9 mouse cellular contexts compared by ENCODE assay signal in the genomic region with DNA sequence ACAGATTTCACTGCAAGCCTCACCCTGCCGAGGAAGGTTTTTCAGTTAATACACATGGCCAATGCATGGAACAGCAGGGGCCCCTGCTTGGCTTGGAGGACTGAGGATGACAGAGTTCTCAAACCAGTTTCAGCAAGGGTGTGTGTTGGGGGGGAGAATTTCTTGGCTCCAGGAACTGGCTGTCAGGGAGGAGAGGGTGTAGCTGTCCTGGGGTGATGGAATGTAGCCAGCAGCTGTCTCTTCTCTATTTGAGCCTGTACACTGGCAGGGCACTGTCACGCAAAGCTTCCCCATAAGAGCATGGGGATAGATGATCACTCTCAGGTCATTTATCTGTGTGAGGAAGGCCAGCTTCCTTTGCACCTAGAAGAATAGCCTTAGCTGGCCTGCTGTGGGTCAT. TPM values are rescaled to one million over a fixed set of nuclear protein-coding genes. Genes with fewer than 3 reads are reported as not detected.
DNase-seq lines count a peak whose midpoint lies in the region; ATAC-seq lines count a peak whose summit lies in the region.
"Had no signal": no experiment of that assay in that cellular context is flagged by ENCODE, and none has a peak within 500 bp of the region (broad histone marks: within the 10 kb centered on the region; RNA-seq: fewer than 3 reads in every experiment).

No protein-coding gene starts in this region.

- H3K27me3 ChIP-seq in hindbrain, embryonic 10.5 days (ENCODE audit: insufficient read depth, poor library complexity, severe bottlenecking): no peaks in the 10 kb centered on the region
- H3K27me3 ChIP-seq in hindbrain, embryonic 11.5 days (ENCODE audit: control insufficient read depth, insufficient read depth, low read length): no peaks in the 10 kb centered on the region
- H3K27me3 ChIP-seq in embryonic facial prominence, embryonic 15.5 days: no peaks in the 10 kb centered on the region
- no peaks in the 10 kb centered on the region for H3K27me3 ChIP-seq in midbrain, embryonic 14.5 days (ENCODE audit: control insufficient read depth, insufficient read depth, low read length)

- H3K4me3 ChIP-seq in hindbrain, embryonic 10.5 days: no peak overlapping the region
- no peak overlapping the region for H3K4me3 ChIP-seq in hindbrain, embryonic 11.5 days (ENCODE audit: low read depth, low read length)
- no peak overlapping the region for H3K4me3 ChIP-seq in embryonic facial prominence, embryonic 15.5 days (replicated peaks)
- H3K4me3 ChIP-seq in midbrain, embryonic 14.5 days (replicated peaks; ENCODE audit: low read depth, low read length): no peak overlapping the region

- no peak for DNase-seq in hindbrain, embryonic 10.5 days (ENCODE audit: low spot score)
- DNase-seq in hindbrain, embryonic 11.5 days (ENCODE audit: low spot score): no peak
- peak; percentile 39 for DNase-seq in kidney, postnatal 14 days
- DNase-seq in midbrain, embryonic 14.5 days: no peak
- no peak for DNase-seq in thymus, postnatal 25 days
- no peak for DNase-seq in right cerebral cortex, postnatal 4 days

- no peaks in the 10 kb centered on the region for H3K9me3 ChIP-seq in hindbrain, embryonic 10.5 days
- H3K9me3 ChIP-seq in hindbrain, embryonic 11.5 days (ENCODE audit: control insufficient read depth, low read length): no peaks in the 10 kb centered on the region
- H3K9me3 ChIP-seq in embryonic facial prominence, embryonic 15.5 days (replicated peaks): no peaks in the 10 kb centered on the region
- no peaks in the 10 kb centered on the region for H3K9me3 ChIP-seq in midbrain, embryonic 14.5 days (ENCODE audit: control insufficient read depth, low read length)

- no peak overlapping the region for H3K9ac ChIP-seq in hindbrain, embryonic 11.5 days (ENCODE audit: low read depth, low read length)
- no peak overlapping the region for H3K9ac ChIP-seq in embryonic facial prominence, embryonic 15.5 days
- H3K9ac ChIP-seq in midbrain, embryonic 14.5 days (replicated peaks; ENCODE audit: low read length): no peak overlapping the region

- ATAC-seq in hindbrain, embryonic 11.5 days (ENCODE audit: low FRiP score): no peak
- peak; percentile 56 for ATAC-seq in embryonic facial prominence, embryonic 15.5 days (ENCODE audit: insufficient number of reproducible peaks, low FRiP score, low TSS enrichment, low read depth)
- no peak for ATAC-seq in midbrain, embryonic 14.5 days (ENCODE audit: low FRiP score, low TSS enrichment)
- ATAC-seq in erythroid progenitor cell, adult 5-6 weeks (replicated peaks; ENCODE audit: low FRiP score, poor library complexity, severe bottlenecking): no peak

- H3K36me3 ChIP-seq in hindbrain, embryonic 10.5 days: no peaks in the 10 kb centered on the region
- H3K36me3 ChIP-seq in hindbrain, embryonic 11.5 days (ENCODE audit: control insufficient read depth, insufficient read depth, low read length): no peaks in the 10 kb centered on the region
- no peaks in the 10 kb centered on the region for H3K36me3 ChIP-seq in embryonic facial prominence, embryonic 15.5 days
- no peaks in the 10 kb centered on the region for H3K36me3 ChIP-seq in midbrain, embryonic 14.5 days (ENCODE audit: control insufficient read depth, insufficient read depth, low read length)

- no peak overlapping the region for H3K4me2 ChIP-seq in hindbrain, embryonic 11.5 days (replicated peaks; ENCODE audit: low read depth, low read length)
- H3K4me2 ChIP-seq in embryonic facial prominence, embryonic 15.5 days (replicated peaks): no peak overlapping the region
- H3K4me2 ChIP-seq in midbrain, embryonic 14.5 days (ENCODE audit: low read length): no peak overlapping the region

- H3K4me1 ChIP-seq in hindbrain, embryonic 10.5 days (replicated peaks): peaks cover 28% of the 10 kb centered on the region
- H3K4me1 ChIP-seq in hindbrain, embryonic 11.5 days (replicated peaks; ENCODE audit: control insufficient read depth, insufficient read depth, low read length): no peaks in the 10 kb centered on the region; the same call in 1 of the 2 replicates
- H3K4me1 ChIP-seq in embryonic facial prominence, embryonic 15.5 days: peaks cover 42% of the 10 kb centered on the region
- H3K4me1 ChIP-seq in midbrain, embryonic 14.5 days (ENCODE audit: control insufficient read depth, insufficient read depth, low read length): peaks cover 8% of the 10 kb centered on the region; the same call in 1 of the 2 replicates

- 62% methylated on average over 2 of the region's 2 CpGs for WGBS in hindbrain, embryonic 10.5 days
- WGBS in hindbrain, embryonic 11.5 days: 53% methylated on average over 2 of the region's 2 CpGs
- 38% methylated on average over 2 of the region's 2 CpGs for WGBS in embryonic facial prominence, embryonic 15.5 days
- WGBS in midbrain, embryonic 14.5 days: 62% methylated on average over 2 of the region's 2 CpGs

- peak overlapping the region; percentile 56; the same call in 1 of the 2 replicates for H3K27ac ChIP-seq in hindbrain, embryonic 10.5 days
- no peak overlapping the region for H3K27ac ChIP-seq in hindbrain, embryonic 11.5 days (ENCODE audit: low read depth, low read length)
- peak overlapping the region; percentile 85 for H3K27ac ChIP-seq in embryonic facial prominence, embryonic 15.5 days (replicated peaks)
- H3K27ac ChIP-seq in midbrain, embryonic 14.5 days (replicated peaks; ENCODE audit: low read depth, low read length): peak overlapping the region; percentile 60

RNA-seq across cellular contexts. Expression of a gene that starts 46.7 kb away (rescaled TPM):
- 7.8 and 10.0 TPM in 2 replicates for polyA plus RNA-seq in hindbrain, embryonic 10.5 days (2016; fragmentation: Nextera tagmentation; extraction: Ambion mirVana)
- 12.4 and 15.1 TPM in 2 replicates for polyA plus RNA-seq in hindbrain, embryonic 11.5 days (2014; fragmentation: Nextera tagmentation; extraction: Ambion mirVana)
- 9.3 and 9.9 TPM in 2 replicates for polyA plus RNA-seq in embryonic facial prominence, embryonic 15.5 days (2015; fragmentation: Nextera tagmentation; extraction: Ambion mirVana)
- polyA plus RNA-seq in midbrain, embryonic 14.5 days (2014; fragmentation: Nextera tagmentation; extraction: Ambion mirVana): 31.6 and 35.0 TPM in 2 replicates
- total RNA-seq in erythroid progenitor cell, adult 5-6 weeks (2015; ENCODE audit: low replicate concordance): not detected in 2 replicates
- not detected in 2 replicates for total RNA-seq in erythroid progenitor cell, adult 5-6 weeks (2017; ENCODE audit: low replicate concordance)
- polyA plus RNA-seq: liver, adult 2 months had no signal

RNA-seq across cellular contexts. Expression of a gene that starts 46.9 kb away (rescaled TPM):
- polyA plus RNA-seq in hindbrain, embryonic 10.5 days (2016; fragmentation: Nextera tagmentation; extraction: Ambion mirVana): 75.5 and 94.5 TPM in 2 replicates
- 112 and 126 TPM in 2 replicates for polyA plus RNA-seq in hindbrain, embryonic 11.5 days (2014; fragmentation: Nextera tagmentation; extraction: Ambion mirVana)
- polyA plus RNA-seq in embryonic facial prominence, embryonic 15.5 days (2015; fragmentation: Nextera tagmentation; extraction: Ambion mirVana): 213 and 237 TPM in 2 replicates
- polyA plus RNA-seq in midbrain, embryonic 14.5 days (2014; fragmentation: Nextera tagmentation; extraction: Ambion mirVana): 74.3 and 99.0 TPM in 2 replicates
- total RNA-seq in erythroid progenitor cell, adult 5-6 weeks (2015; ENCODE audit: low replicate concordance): 0.36 TPM in 1 of 2 replicates, not detected in the other
- total RNA-seq in erythroid progenitor cell, adult 5-6 weeks (2017; ENCODE audit: low replicate concordance): not detected in 2 replicates
